Mouse (Mus musculus): ENCODE measurements at regions not wholly inside any gene's neighbourhood (a gene's known extent, or its start where the extent isn't known, plus 50 kb on each side); places are given as distances from the start of the nearest gene placed in this dataset.
"Not testable (repeated sequence)": the region's sequence is repeated elsewhere in the genome, so short reads cannot be mapped to it uniquely, and the experiment has no call there.

DNA sequence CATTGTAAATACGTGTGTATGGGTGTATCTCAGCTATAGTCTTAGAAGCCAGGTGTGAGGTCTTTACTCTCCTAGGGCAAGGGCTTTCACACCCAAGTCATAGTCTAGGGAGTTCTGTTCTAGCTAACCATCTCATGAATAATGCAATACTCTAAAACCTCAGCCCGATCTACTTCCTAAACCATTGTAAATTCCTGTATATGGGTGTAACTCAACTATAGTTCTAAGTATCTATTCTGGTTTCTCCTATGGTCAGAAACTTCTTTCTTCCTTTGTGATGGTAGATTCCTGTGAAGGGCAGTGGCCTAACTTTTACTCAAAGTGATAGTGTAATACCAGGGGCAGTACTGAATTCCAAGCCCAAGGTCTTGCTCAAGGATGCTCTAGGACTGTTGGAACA, 58.7 kb upstream of the Srd5a3 start:
- DNase-seq (ENCODE audit: low spot score in 2 of 2): not testable (repeated sequence)

DNA sequence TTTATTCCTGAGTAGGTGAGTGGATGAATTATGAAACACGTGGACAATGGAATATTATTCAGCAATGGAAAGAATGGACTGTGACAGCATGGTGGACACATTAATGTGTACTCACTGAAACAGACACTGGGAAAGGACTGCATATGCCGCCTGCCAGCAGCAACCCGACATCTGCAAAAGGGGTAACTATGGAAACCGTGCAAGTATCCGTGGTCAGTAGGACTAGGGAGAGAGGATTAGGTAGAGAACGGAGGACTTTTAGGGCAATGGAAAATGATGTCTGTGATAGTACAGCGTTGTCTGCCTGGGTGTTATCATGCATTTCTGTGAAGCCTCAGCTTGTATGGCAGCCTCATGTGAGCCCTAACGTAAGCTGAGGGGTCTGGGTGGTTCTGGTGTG, 59.6 kb upstream of the Srd5a3 start:
- no peak for DNase-seq (ENCODE audit: low spot score in 2 of 2)

DNA sequence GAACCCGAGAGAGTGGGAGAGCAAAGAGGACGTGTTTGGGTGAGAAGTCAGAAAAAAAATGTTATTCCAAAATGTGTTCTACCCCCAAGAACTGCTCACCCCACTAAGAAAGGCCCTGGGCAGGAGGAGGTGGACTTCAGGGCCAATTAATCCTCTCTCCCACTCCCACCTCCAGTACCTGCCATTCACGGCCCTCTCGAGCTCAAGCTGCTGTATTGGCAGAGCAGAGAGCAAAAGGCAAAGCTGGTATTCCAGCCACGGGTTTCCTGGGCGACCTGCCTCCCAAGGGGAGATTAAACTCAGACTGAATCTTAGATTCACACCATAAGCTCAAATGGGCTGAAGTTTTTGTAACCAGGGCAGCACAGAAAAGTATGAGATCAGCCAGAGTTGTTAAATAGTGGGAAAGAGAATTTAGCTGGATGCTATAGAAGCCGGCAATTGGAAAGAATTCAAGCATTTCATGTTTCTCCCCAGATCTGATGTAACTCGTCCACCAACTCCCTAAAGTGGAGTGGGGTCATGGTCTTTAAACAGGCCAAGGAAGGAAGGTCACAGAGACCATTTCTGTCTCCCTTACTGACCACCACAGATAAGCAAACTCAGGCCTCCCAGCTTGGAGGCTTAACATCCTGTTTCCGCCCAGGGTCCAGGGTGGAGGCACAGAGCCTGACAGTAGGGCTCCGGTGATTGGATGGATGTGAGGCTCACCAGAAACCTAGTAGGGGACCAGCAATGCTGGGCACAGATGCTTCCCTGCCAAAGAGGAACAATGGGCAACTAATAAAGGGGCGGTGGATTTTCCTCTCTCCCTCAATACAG, 60.7 kb upstream of the Srd5a3 start:
- no peak for DNase-seq (ENCODE audit: low spot score in 2 of 2)

- DNase-seq (ENCODE audit: low spot score in 2 of 2): no peak
Observed at GRCm38 (mm10) chr5:76078485-76078884, 61.6 kb upstream of the Srd5a3 start.

DNA sequence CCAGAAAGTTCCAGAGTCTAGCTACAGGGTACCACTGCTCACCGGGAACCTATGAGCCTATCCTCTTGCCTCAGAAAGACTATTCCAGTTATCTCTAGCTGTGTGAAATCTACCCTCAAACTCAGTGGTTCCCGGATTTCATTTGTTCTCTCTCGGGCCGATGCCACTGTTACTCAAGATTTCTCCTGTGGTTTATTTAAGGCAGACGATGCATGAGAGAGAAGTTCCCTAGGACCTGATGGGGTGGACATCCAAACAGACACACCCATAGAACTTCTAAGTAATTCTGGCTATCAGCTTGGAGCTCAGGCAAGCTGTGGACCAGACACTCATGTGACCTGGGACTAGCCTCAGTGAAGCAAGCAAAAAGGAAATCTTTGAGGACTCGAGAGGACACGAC, 63.8 kb upstream of the Srd5a3 start:
- no peak for DNase-seq (ENCODE audit: low spot score in 2 of 2)

- no peak for DNase-seq (ENCODE audit: low spot score in 2 of 2)
Observed at GRCm38 (mm10) chr5:76075401-76075800, 64.7 kb upstream of the Srd5a3 start.

DNA sequence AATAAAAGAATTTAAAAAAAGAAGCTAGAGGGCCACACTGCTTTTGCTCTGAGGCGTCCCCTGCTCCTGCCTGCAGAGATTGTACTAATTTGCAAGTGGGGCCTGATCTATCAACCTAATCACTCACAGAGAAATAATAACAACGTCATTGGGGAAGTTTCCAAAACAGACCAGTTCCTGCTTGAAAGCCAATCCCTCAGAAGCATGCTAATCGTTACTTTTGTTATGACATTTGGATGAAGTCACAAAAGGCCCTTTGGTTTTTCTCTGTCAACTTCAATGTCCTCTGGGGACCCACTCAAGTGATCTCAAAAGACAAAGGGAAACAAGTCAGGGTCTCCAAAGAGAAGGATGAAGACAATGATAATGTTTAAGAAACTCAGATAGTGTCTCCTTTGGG, 72.2 kb upstream of the Srd5a3 start:
- DNase-seq (ENCODE audit: low spot score in 2 of 2): no peak

- DNase-seq (ENCODE audit: low spot score in 2 of 2): no peak
Observed at GRCm38 (mm10) chr5:76067231-76067630, 72.8 kb upstream of the Srd5a3 start.

- DNase-seq (ENCODE audit: low spot score in 2 of 2): no peak
Observed at GRCm38 (mm10) chr5:76065789-76066188, 74.3 kb upstream of the Srd5a3 start.

- no peak for DNase-seq (ENCODE audit: low spot score in 2 of 2)
Observed at GRCm38 (mm10) chr5:76065227-76065626, 74.8 kb upstream of the Srd5a3 start.

DNA sequence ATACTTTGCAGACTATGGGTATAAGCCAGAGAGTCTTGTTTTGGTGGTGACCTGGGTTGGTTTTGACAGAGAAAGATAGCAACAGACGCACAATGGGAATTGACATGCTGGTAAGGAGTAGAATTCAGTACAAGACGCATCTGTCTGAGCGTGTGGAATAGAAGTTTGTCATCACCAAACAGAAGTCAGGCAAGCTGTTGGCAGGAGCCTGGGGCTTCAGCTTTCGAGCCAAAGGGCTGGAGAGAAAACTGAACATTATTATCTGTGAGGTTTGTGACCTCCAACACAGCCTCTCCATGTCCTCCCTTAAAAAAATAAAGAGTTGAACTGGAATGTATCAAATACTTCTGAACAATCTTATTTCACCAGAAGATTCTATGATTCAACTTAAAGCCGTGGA, 75.4 kb upstream of the Srd5a3 start:
- no peak for DNase-seq (ENCODE audit: low spot score in 2 of 2)

- no peak for DNase-seq (ENCODE audit: low spot score in 2 of 2)
Observed at GRCm38 (mm10) chr5:76063473-76063872, 76.6 kb upstream of the Srd5a3 start.

DNA sequence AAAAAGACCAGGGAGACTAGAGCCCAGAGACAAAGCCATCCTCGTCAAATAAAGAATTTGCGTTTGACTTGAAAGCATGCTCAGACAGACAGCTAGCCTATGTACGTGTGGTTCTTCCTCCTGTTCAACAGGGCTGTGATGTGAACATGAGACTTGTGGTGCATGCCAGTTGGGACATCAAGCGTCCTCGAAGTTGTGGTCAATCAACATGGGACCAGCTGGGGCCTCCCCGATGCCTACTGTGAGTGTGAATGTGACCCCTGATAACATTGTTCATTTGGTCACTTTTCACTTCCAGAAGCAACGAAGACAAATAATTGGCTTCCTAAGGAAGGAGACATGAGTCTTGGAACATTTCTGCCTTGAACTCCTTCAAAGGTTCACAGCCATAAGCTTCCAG, 79.8 kb upstream of the Kdr start:
- no peak for DNase-seq (ENCODE audit: low spot score in 2 of 2)

- no peak for DNase-seq (ENCODE audit: low spot score in 2 of 2)
Observed at GRCm38 (mm10) chr5:76055849-76056248, 77.6 kb upstream of the Kdr start.

GRCm38 (mm10) chr5:76052782-76053181, 74.5 kb upstream of the Kdr start:
- no peak for DNase-seq (ENCODE audit: low spot score in 2 of 2)

DNA sequence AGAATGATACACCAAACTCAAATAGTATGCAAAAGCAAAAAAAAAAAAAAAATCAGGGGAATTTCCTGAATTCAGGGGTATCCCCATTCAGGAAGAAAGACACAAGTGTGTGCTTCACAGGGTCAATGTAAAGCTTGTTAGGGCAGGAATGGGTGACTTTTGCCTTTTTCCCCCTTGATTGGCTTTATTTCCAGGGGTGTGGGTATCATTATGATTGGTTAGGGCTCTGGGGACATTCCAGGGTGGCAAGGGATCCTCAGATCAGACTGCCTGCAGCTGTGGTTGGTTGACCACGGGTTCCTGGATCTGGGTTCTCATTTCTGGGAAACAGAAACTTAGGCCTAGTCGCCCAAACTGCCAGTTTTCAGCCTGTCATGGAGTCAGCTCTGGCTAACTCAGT, 73.4 kb upstream of the Kdr start:
- DNase-seq (ENCODE audit: low spot score in 2 of 2): no peak

GRCm38 (mm10) chr5:76048103-76048874, 70.0 kb upstream of the Kdr start:
- no peak for DNase-seq (ENCODE audit: low spot score in 2 of 2)

DNA sequence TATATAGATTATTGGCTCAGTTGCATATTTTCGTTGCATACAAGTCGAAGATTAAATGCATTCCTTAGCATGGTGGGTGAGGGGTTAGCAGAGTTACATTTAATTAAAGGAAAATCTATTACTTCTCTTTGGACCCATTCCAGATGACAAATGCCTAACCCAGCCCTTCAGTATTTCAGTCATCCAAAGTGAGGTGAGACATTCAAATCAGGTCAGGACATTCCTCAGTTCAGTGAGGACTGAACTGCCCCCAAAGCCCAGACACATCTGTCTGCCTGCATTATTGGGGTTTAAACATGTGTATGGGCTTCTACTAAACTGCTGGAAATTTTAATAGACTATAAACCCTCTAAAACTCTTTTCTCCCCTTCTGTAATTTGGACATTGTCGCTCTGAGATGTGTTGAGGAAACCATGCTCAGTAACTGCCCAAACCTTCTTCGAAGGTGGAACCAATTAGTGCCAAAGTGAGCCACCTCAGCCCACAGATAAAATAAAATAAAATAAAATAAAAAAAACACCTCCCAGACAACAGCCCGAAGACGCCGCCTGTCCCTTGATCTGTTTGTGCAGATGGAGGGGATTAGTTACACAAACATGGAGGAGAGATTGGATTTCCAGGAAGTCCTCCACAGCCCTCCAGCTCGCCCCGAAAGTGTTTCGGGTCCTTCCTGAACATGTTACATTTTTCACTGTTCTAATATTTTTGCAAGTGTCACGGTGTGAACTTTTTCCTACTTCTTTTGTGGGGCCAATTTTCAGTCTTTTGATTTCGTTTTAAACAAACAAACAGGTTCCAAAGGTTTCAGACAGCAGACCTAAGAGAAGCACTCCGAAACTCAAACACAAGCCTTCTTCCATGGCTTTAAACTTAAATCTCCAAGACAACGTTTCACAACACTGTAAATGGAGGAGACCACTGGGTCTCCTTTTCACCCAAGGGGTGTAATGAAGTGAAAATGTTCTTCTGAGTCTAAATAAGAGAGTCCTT, 65.6 kb upstream of the Kdr start:
- DNase-seq (ENCODE audit: low spot score in 2 of 2): no peak

DNA sequence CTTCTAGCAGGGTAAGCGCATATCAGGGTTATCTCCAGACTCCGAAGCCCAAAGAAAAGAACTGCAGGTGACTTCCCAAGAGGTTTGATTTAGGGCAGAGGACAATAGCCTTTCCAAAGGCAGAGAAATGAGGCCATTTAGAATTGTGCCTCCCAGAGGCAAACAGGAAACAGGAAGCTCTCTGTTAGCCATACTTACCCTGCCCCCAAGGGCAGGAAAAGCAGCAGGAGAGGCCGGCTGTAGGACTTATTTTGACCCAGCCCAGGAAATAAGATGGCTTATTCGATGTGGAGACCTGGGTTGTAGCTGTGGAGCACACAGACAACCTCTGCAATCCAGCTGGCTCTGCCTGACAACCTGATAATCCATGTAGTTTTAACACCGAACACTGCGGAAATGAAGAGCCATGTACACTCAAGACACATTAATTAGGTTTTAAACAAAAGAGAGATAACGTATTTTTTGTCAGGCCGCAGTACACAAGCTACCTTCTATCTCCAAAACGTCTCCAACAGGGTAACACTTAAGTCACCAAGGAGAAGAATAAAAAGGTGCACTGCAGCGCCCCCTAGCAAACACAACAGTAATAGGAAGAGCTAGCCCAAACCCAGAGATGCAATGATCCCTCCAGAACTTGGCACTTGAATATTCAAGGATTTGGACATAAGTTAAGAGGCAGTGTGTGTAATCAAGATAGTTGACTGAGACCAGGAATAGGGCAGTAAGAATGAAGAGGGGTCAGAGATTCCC, 62.4 kb upstream of the Kdr start:
- peak in 1 of 2 experiments; percentile 11 for DNase-seq (ENCODE audit: low spot score in 2 of 2)

DNA sequence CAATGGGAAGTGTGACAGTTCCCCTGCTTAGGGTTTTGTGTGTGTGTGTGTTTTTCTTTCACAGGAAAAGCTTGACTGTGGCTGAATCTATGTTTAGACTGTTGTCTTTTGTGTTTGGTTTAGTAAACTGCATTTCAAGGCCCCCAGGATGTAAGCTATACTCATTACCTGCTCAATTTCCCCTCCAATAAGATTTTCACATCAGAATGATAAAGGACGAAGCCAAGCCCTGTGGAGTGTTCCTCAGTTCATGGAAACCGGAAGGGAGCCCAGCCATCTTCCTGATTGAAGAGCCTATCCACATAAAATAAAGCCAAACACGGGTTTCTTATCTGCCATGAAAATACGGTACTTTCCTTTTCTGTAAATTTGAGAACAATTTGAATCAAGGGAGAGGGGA, 50.5 kb upstream of the Kdr start:
- DNase-seq (ENCODE audit: low spot score in 2 of 2): no peak
